Mouse (Mus musculus): Measurements from ENCODE around the gene Dnaja3.

The Dnaja3 gene

DNA sequence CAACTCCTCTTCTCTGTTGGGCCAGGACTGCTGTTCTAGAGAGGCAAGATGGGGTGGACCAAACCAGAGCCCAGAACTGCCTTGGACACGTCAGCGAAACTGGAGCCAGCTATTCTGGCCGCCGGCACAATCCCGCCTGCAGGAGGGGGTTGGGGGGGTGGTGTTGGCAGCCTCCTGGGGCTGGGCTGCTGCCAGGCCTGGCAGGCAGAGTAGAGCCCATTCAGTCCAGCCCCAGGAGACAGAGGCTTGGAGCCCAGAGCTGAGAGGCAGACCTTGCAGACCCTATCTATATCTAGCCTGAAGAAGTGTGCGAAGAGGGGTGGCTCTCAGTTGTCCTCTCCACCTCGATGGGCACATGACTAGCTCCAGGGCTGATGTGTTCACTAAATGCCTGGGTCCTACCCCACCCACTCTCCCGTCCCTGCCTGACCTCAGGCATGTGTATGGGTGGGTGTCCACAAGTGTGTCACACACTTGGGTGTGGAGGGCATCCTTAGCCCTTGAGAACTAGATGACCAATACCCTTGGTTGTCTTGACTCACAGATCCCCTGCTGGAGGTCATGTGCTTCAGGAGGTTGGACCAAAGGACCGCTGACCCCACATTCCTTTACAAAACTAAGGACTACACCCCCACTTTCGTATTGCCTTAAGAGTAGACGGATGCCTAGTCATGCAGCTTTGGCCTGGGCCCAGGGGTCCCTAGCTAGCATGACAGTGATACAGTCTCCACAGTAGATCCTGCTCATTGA lies 4.1 kb downstream of the Dnaja3 start:
- DNase-seq (ENCODE audit: low spot score), result peak; percentile 84

DNA sequence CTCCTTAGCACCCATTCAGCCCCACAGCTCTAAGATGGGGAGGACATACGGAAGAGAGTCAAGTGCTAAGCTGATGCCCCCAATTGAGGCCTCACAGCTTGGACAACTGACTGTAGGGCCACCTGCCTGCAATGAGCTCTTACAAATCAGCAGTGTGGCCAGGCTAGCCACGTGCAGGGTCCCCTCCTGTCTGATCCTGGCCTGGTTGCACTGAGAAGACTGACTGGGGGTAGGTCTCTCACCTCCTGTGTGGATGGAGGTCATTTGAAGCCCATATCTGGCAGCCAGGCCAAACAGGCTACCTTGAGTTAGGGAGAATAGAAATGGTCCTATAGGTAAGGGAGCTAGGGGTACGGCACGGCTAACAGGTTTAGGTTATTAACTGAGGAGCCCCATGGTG lies 6.1 kb downstream of the Dnaja3 start:
- DNase-seq (ENCODE audit: low spot score), result no peak

DNA sequence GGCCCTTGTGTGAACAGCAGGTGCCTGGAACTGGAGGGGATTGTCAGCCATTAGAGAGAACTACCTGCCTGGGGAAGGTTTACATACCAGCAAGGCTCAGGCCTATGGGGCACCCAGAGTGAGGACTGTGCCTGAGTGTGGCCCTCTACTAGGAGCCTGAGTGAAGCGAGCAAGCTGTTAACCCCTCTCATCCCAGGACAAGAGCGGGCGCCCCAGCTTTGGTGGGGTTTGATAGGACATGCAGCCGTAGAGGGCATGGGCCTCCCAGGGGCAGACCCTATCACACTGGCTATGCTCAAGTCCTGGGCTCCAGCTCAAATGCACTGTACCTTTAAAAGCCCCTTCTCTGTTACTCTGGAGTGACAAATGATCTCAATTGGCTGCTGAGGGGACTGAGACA lies 7.0 kb downstream of the Dnaja3 start:
- DNase-seq (ENCODE audit: low spot score), result no peak

DNA sequence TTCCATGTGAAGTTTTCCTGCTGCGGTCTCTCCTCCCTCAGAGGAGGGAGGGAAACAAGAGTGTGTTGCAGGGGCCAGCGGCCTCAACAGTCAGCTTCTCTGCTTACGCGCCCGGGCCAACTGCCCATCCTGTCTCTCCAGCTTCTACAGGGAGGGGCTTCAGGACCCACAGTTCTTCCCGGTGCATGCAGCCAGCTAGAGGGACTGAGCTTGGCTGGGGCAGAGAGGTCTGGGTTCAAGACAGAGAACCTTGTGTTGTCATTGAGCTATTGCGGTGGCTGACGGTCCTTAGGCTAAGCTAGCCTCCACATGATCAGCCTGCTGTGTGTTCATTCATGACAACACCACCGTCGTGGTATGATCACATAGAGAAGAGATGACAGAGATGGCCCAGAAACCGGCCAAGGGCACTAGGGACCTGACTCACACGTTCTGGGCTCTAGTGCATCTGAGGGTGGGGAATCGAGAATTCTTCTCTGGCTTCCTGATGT lies 7.9 kb downstream of the Dnaja3 start:
- DNase-seq (ENCODE audit: low spot score), result no peak

DNA sequence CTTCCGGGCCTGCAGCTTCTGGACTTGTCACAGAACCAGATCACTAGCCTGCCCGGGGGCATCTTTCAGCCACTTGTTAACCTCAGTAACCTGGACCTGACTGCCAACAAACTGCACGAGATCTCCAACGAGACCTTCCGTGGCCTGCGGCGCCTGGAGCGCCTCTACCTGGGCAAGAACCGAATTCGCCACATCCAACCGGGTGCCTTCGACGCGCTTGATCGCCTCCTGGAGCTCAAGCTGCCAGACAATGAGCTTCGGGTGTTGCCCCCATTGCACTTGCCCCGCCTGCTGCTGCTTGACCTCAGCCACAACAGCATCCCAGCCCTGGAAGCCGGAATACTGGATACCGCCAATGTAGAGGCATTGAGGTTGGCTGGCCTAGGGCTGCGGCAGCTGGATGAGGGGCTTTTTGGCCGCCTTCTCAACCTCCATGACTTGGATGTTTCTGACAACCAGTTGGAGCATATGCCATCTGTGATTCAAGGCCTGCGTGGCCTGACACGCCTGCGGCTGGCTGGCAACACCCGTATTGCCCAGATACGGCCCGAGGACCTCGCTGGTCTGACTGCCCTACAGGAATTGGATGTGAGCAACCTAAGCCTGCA lies 8.7 kb downstream of the Dnaja3 start:
- DNase-seq (ENCODE audit: low spot score), result no peak

DNA sequence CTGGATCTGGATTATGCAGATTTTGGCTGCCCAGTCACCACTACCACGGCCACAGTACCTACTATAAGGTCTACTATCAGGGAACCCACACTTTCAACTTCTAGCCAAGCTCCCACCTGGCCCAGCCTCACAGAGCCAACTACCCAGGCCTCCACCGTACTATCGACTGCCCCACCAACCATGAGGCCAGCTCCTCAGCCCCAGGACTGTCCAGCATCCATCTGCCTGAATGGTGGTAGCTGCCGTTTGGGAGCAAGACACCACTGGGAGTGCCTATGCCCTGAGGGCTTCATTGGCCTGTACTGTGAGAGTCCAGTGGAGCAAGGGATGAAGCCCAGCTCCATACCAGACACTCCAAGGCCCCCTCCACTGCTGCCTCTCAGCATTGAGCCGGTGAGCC lies 9.4 kb downstream of the Dnaja3 start:
- no peak for DNase-seq (ENCODE audit: low spot score)

DNA sequence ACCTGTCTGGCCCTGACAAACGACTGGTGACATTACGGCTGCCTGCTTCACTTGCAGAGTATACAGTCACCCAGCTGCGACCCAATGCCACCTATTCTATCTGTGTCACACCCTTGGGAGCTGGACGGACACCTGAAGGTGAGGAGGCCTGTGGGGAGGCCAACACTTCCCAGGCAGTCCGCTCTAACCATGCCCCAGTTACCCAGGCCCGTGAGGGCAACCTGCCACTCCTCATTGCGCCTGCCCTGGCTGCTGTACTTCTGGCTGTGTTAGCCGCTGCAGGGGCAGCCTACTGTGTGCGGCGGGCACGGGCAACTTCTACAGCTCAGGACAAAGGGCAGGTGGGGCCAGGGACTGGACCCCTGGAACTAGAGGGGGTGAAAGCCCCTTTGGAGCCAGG lies 9.9 kb downstream of the Dnaja3 start:
- no peak for DNase-seq (ENCODE audit: low spot score)

DNA sequence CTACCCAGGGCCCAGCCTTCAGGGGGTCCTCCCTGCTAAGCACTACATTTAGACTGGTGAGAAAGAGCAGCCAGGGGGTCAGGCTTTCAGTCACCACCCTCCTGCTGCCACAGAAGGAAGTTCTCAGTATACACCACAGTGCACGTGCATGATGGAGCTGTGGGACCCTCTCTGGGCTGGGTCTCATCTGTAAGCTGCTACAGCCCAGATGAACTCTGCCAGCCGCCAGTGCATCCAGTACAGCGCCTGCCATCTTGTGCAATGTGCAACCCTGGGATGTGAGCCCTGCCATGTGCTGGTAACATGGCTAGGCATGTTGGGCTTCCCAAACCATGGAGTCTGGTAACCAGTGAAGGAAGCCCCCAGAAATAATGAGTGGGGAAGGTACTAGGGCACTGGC lies 10.4 kb downstream of the Dnaja3 start:
- no peak for DNase-seq (ENCODE audit: low spot score)

DNA sequence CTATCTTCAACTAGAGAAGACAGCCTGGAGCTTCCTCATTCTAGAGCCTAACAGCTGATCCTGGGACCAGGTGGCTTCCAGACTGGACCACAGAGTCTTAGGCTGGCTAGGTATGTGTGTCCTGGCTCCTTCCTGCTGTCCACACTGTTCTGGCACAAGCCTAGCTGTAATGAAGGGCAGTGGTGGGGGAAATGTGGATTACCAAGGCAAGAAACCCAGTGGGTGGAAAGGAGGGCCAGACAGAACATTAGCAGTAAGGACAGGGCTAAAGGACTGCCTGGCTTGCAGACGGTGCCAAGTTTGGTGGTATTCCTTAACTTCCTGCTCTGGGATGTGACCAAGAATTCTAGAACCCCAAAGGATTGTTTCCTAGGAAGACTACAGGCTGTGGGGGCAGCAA lies 11.3 kb downstream of the Dnaja3 start:
- DNase-seq (ENCODE audit: low spot score), result no peak

DNA sequence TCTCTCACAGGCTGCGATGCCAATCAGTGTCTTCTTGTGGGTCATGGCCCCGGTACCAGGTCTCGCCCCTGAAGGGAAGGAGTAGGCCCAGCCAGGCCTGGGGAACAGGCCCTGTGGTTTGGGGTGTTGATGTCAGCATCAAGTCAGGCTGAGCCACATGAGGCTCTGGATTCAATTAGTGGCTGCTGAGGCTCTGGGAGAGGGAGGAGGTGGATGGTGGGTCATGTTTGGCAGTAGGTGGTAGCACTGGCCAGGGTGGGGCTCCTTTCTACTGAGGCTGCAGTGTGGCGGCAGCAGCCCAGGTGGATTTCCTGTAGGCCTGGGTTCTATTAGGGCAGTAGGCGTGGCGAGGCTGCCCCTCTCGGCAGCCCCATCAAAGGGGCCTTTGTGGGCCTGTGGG lies 11.8 kb downstream of the Dnaja3 start:
- no peak for DNase-seq (ENCODE audit: low spot score)

DNA sequence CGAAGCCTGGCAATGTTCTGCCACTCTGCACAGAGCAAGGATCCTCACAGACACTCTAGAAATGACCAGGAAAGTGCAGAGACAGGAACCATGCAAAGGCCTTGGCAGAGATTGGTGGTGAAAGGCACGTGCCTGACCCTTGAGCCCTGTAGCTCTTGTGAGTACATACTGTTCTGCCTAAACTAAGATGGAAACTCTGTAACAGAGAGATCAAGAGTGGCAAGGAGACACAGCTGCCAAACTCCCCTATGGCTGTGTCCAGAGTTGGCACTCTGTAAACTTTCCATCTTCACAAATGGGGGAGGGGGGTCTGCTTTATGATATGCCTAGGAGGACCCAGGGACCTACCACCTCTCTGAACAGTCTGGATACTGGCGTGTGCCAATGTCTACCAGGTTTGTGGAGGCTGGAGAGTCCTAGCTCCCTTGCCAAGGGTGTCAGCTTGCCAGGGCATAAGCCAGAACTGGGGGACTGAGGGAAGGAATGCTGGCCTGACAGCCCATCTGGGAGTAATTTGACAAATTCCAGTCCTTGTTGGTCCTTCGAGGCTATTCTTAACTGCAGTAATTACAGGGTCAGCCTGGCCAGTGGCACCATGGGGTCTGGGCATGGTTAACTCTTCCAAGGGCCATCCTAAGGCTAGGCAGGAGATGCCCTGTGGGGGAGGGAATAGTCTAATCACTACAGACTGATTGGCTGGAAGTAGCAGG lies 13.1 kb downstream of the Dnaja3 start:
- DNase-seq (ENCODE audit: low spot score), result no peak

DNA sequence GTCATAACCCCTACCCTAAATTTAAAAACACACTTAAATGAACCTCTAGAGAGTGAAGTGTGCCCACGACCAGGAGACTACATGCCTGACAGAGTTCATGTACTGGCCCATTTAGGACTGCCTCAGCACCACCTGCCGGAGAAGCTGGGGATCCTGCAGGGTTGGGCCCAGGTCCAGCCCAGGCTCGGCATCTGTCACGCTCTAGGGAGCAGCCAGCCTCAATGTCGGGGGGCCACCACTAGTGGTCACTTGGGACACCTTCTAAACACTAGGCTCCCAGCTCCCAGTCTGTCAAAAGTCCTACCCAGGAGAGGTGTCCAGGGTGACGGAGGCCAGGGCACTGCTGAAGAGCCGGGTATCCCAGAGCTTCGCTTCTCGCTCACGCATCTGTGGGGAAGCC lies 14.9 kb downstream of the Dnaja3 start:
- no peak for DNase-seq (ENCODE audit: low spot score)

DNA sequence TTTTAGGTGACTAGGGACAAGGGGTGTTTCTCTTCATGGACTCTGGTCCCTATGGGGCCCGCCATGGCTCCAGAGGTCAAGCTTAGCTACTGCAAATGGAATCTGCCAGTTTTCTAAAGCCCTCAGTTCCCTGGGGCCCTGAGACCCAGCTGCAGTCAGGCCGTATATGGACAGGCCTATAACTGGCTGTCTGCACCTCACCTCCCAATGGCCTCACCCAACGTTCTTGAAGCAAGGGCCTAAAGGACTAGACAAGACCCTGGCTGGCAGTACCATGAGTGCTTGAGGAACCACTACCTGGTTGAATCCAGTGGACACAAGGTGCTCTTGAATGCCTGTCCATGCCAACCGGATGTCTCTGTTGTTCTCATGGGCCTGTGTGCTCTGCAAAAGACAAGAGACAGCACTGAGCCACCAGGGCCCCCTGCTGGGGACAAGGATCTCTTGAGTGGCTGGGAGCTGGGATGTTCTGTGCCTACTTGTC lies 15.5 kb downstream of the Dnaja3 start:
- no peak for DNase-seq (ENCODE audit: low spot score)

DNA sequence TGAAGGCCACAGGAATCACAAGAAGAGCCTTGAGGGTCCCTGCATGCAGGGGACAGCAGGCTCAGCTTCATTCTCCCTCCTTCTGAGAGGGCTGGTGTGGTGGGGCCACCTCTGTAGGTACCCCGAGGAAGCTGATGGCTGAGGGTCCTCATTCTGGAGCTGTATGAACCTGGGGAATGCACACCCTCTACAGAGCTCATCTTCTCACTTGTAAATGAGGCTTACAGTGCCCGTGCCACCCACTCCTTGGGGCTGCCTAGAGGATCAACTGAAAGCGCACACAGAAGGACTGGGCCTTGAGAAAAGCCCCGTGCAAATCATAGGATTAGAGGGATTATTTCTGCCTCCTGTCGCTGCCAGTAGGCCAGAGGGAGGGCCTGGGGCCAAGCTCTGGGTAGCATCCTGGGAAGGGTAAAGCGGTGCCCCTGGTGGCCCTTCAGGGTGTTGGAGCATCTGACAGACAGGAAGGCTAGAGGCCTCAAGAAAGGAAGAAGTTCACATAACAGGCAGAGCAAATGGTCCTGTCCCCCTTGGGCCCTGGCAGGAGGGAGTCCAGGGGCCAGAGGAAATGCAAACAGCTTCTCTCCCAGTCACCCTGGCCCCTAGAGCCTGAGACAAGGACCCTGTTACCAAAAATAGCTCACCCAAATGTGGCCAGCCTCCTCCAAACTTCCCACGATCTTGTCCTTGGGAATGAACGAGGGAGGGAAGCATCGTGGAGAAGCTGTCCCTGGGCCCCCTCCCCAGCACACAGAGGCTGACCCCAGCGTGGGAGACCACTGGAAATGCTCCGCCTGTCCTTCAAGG lies 16.2 kb downstream of the Dnaja3 start:
- peak; percentile 37 for DNase-seq (ENCODE audit: low spot score)

DNA sequence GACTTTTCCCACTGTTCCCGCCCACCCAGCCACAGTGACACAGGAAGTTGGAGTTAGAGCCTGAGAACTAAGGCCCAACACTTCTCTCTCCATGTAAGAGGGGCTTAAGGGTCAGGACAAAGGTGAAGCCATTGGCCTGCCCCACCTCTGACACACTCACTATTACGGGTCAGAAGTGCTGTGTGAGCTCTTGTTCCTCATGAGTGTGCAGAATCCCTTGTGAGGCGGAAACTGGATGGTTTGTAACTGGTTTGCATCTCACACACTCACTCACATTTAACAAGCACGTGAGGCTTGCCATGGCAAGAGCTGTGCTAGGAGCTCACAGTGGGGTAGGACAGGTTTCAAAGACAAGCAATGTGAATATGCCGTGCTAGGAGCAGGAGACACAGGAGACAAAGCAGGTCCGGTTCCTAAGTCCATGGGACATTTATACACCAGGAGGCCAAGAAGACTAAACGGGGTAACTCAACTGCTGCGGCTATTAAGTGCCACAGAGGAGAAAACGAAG lies 16.8 kb downstream of the Dnaja3 start:
- DNase-seq (ENCODE audit: low spot score), result no peak

DNA sequence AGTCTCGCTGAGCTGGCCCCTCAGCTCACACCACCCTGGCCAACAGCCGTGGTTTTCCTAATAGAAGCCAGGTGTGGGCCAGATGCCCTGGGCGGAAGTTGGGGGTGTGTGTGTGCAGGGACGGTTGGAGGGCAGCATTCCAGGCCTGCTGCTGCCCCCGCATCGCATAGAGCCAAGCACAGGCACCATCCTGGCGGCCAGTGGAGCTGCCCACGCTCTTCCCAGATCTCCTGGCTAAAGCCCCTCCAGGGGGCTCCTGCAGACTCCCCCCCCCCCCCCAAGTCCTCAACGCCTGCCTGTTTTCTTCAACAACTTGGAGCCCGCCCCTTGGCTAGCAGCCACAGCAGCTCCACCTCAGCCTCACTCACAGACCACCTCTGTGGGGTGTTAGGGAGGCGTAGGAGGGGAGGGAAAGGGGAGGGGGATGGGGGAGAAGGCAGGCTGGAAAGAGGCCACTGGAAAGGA lies 19.0 kb downstream of the Dnaja3 start:
- DNase-seq (ENCODE audit: low spot score), result peak; percentile 69

DNA sequence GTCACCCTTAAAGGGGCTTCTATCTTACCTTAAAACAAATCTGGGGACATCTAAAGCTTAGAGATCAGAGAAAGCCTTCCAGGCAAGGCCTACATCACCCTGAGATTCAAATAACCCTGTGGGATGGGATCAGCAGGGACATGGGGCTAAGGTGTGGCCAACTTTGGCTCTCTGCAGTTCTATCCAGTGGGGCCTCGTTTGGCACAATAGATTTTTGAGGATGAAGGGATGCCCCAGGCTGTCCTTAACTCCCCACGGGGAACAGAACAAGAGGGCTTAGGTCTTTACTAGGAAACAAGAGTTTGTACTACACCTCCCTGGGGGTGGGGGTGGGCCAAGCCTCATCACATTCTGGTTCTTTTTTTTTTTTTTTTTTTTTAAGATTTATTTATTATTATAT lies 19.5 kb downstream of the Dnaja3 start:
- no peak for DNase-seq (ENCODE audit: low spot score)

DNA sequence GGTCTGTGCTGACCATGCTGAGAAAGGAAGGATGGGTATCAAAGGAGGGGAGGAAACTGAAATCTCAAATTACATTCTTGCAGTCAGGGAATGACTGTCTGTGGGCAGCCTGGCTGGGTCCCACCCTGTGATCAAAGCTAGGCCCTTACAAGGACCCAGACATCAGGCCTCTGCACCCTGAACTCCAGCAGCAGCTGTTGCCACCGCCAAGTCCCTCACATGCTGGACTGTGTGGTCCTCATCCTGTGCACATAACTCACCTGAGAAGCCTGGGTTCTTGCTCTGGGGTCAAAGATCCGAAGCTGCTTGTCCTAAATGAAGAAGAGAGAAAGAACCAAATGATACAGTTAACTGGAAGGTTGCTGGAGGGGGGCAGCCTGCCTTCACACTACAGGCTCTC lies 21.8 kb downstream of the Dnaja3 start:
- no peak for DNase-seq (ENCODE audit: low spot score)

DNA sequence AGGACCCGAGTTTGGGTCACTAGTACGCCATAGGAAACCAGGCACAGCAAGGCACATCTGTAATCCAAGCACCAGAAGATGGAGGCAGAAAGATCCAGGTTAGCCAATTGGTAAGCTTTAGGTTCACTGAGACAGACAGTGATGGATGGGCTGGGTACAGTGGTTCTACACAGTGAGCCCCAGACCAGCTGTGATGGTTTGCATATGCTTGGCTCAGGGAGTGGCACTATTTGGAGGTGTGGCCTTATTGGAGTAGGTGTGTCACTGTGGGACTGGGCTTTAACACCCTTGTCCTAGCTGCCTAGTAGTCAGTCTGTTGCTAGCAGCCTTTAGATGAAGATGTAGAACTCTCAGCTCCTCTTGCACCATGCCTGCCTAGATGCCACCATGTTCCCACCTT lies 24.0 kb downstream of the Dnaja3 start:
- DNase-seq (ENCODE audit: low spot score), result no peak

DNA sequence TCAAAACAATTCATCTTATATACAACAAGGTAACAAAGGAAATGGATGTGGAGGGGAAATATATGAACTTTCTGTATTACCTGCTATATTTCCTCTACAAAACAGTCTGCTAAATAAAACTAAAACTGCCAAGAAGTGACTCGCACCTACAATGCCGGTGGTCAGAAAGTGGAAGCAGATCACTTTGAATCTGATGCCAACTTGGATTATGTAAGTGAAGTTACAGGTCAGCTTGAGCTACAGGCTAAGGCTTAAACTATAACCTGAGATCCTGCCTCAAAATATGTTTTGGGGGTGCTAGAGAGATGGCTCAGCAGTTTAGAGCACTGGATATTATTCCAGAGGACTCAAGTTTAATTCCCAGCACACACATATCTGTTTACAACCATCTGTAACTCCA lies 25.9 kb downstream of the Dnaja3 start:
- no peak for DNase-seq (ENCODE audit: low spot score)

DNA sequence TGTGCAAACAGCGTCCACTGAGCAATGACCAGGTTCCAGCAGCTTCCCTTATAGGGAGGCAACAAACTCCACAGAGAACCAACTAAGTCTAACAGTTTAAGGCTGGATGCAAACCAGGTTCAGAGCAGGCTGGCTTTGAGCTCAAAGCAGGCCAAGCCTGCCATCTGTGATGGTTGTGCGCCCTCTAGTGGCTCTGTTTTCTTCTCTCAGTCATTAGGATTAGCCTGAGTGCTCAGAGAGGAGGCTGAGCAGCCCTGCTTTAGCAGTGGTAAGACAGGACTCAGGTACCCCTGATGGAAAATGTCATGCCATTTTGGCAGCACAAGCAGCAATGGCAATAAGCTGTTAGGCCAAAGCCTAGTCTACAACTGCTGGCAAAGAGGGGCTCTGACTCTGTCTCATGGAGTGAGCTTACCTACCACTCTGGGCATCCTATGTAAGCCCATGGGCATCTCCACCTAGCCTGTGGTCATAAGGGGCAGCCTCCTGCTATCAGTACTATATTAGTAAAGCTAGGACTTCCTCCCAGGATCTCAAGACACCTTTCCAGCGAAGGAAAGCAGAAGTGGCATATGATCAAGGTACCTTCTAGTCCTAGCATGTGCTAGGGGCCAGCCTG lies 27.5 kb downstream of the Dnaja3 start:
- peak; percentile 63 for DNase-seq (ENCODE audit: low spot score)
